Mouse (Mus musculus) adrenal gland, adult 18-20 months (tissue): ENCODE results near the gene Rap2a. TPM values are rescaled to one million over a fixed set of nuclear protein-coding genes. Genes with fewer than 3 reads are reported as not detected.

Experiments
- DNase-seq, 2 experiments: peaks; one replicate each; pipeline ENCODE4 v3.0.0; 2021 to 2022; ENCODE audit warnings: low spot score in 2 of 2
- total RNA-seq, 2 experiments: library from RNA; stranded (reverse); gene quantifications; 1 replicate in 1 of 2; 2 replicates in 1 of 2; pipeline ENCODE4 v1.2.3; 2021

The Rap2a gene
- total RNA-seq, 2 experiments from 2014 or later, result 13.7 TPM

DNA sequence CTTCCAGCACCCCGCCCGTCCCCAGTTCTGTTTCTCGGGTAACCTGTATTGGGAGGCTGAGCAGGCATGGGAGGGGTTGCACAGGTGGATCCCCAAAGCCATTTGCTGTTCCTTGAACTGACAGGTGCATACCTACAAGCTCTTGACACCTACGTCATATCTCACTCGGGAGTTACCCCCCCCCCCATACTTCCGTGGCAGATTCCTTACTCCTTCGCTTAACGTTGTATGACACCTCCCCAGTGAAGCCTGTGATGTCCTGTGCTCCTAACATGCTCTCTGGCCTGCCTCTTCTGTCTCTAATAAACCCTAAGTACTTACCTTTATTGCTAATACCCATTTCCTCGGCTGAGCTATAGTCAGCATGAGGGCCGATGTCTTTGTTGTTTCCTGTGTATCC, 20.9 kb downstream of the Rap2a start:
- no peak for DNase-seq

DNA sequence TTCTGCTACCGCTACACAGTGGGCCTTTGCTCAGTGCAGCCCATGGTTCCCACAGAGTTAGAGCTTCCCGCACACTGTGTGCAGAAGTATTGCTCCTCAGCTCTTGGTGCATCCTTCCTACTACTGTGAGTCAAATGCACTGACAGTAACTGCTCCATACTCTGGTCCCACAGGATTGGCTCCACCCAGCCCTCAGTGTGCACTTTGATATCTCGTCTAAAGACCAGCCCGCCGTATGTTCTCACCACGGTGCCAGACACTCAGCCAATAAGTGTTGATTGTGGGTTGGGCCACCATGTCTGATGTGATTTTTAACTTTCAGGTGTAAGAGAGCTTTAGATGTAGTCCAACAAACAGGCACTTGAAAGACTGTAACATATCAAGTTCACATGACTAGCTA, 21.4 kb downstream of the Rap2a start:
- DNase-seq, result no peak

DNA sequence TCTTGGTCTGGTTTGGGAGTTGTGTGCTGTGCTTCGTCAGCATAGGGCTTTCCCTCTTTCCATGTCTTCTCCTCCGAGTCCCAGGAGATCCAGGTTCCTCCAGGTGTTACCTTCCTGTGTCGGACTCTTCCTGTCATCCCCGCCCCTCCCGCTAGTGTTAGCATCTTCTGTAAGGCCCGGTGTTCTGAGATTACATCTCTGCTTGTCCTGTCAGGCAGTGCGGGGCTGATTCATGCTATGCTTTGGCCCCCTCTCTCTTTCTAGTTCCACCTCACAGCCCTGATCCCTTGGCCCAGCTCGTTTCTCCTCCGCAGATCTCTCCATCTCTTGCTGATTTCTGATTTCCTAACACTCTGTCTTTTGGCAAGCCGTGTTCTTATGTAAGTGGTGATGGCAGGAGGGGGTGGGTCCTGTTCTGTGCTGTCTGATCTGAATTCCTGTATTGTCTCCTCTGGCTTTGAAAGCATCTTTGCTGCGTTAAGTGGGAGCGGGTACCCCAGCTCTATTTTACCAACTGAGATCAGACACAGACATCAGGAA, 21.8 kb downstream of the Rap2a start:
- DNase-seq, result no peak

DNA sequence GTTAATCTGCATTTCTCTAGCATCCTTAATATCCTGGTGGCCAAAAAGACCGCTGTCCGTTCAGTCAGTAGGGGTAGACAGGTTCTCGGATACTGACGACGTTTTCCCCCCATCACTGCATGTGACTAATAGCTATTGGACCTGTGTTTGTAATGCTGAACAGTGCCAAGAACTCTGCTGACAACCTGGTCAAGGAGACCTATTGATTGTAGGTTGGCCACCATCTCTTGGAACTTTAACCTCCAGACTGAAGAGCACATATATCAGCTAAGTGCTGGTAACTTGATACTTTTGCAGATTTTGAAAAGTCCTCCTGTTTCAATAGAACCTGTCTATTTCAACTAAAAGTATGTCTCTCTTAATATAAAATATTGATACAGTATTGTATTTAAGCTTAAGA, 22.5 kb downstream of the Rap2a start:
- no peak for DNase-seq

DNA sequence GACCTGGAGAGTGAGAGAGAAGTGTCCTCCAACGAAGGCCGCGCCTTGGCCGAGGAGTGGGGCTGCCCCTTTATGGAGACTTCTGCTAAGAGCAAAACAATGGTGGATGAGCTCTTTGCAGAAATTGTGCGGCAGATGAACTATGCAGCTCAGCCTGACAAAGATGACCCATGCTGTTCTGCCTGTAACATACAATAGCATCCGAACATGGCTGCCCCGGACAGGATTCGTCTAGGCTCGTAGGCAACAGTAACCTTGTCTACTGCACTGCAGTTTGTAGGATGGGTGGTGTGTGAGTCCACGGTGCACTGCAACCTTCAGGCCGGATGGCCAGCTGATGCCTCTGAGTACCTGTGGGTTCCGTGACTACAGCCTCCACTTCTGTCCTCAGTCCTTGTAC, 25.4 kb downstream of the Rap2a start:
- DNase-seq, result no peak

DNA sequence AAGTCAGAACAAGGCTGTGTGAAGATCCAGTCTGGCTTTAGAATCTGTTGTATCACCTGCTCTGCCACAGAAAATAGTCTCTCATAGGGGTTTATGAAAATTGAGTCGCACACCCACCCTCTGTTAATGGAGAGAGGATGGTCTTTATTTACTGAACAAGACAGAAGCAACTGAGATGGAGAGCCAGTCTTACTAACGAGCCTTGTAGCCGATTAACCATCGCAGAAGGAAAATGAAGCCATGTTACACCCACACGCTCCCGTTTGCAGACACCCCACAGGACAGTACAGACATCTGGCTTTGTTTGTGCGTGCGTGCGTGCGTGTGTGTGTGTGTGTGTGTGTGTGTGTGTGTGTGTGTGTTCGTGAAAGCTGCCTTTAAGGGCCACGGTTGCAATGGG, 26.2 kb downstream of the Rap2a start:
- DNase-seq, result no peak

DNA sequence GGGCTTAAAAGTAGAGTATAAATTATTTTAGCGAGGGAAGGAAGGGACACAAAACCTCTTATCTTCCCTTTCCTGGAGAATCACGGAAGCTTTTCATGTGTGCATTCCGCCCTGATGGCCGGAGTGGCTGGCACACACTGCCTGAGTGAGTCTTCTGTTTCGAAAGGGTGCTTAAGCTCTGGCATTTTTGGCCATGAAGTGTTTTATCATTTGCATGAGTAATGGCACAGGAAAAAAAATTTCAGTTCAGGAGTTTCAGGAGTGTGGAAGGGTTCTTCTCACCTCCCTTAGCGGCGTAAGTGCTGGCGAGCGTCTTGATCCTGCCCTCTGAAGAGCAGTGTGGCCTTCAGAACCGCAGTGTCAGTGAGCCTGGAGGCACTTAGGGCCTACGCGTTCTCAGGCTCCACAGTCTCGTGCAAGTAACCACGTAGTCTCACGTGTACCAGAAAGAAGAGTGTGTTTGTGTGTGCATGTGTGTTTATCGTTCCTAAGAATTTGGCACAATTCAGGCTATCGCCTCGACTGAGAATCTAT, 26.8 kb downstream of the Rap2a start:
- DNase-seq, result no peak

DNA sequence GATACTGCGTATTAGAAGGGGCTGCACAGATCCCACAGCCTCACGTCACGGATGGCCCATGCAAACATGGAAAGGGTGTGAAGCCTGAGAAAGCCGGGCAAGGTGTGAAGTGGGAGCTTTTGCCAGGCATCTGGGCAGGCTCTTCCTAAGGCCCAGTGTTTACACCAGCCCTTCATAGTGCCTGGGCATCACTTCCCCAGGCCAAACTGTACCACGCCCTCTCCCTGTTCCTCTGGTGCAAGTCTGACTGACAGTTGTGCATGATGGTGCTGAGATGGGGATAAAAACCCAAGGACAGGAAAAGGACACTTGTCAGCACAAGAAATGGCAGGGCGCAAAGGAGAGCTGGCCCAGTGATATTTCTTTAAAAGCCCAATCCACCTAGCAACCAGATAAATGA, 27.7 kb downstream of the Rap2a start:
- no peak for DNase-seq

DNA sequence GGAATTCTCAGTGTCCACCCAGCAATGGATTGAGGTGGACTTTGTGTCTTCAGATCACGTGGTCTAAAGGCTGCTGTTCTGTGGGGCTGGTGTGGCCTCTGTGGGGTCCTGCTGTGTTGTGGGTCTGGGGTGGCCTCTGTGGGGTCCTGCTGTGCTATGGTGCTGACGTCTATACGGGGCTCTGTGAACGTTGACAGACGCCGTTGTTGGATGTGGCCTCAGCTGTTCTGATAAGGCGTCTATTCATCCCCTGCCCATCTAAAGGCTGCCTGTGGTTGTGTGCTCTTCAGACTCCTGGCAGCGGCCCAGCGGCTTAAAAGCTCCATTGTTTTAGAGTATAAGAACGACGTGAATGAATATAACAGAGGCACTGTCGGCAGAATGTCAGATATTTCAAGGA, 29.3 kb downstream of the Rap2a start:
- no peak for DNase-seq

DNA sequence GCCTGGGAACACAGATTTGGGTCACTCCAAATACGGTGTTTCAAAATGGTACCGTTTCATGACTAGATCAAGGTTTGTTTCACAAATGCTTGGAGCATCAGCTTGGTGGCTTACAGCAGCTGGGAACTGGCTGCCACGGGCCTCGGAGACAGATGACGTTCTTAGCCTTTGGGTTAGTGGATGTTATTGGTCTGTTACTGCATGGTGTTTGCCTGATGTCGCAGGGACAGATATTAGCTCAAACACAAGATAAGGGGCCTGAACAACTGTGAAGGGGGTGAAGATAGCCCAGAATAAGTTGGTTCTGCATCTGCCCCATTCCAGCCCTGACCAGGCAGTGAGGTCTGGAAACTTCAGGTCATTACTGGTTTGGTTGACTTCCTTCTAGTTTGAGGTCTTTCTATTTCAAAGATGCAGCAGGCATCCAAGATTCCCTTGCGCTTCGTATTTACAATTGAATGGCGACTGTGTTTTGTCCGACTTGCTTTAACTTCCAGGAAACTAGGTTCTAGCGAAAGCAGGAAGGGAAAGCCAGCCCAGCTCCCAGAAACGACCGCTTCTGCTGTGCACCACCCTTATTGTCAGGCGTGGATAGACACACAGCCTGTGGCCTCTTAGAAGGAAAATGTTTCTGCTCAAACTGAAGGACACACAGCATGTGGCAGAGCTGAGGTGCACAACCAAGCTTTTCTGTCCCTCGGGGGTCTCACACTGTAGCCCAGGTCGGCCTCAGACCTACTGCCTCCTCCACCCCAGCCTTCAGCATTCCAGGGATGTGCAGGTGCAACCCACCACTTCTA, 30.5 kb downstream of the Rap2a start:
- no peak for DNase-seq

DNA sequence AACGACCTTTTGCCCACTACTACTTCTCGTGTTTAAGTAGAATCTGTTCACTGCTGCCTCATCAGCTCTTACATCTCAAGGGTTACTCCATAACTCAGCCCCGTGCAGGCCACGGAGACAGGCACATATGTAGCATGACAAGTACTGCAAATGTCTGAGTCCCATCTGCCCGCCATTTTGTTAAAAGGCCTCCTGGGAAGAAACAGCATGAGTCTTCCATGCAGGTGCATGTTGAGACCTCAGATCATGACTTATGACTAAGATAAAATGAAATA, 31.1 kb downstream of the Rap2a start:
- DNase-seq, result no peak

DNA sequence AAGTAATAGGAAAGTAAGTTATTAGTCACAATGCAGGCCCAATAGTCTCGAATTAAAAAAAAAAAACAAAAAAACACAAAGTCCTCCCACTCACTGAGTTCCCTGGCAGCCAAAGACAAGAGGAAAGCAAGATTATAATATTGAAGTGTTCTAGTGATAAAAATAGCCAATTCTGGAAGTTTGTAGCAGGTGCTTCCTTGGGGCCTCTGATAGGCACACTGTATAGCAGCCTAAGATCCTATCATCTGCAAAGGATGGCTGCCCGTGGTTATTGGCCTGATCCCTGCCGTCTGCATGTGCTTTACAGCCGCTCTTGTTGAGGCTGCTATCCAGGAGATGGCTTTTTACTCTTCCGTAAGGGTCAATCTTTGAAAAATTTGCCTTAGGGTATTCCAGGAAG, 33.6 kb downstream of the Rap2a start:
- DNase-seq, result no peak

DNA sequence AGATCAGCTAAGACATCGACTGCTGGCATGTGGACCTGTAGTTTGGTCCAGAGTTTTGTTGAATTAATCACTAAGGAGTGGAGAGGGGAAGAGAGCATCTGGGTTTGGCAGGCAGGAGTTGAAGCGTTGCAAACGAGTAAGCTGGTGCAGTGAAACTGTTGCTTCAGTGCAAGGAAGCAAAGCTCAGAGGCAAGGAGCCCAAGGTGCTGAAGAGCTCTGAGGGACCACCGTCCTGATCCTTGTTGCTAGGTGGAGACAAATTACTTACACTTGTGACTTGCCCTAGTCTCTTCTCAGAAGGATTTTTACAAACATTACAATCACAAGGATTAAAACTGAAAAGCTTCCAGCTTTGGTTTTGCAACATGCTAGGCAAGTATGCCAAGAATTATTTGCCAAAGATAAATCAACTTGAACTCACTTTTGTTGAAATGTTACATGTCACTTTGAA, 36.6 kb downstream of the Rap2a start:
- DNase-seq, result no peak

DNA sequence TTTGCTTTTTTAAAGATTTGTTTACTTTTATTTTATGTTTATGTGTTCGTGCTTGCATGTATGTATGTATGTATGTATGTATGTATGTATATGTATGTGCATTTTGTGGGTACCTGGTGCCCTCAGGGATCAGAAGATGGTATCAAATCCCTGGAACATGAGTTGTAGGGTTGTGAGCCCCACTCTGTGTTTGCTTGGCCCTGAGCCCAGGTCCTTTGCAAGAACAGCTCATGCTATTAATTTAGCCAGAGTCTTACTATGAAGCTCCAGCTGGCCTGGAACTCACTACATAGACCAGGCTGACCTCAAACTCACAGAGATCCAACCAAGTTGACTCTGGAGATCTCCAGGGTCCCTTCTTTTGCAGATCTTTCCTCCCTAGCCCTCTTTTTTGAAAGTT, 37.1 kb downstream of the Rap2a start:
- DNase-seq, result peak; percentile 16 to 40

DNA sequence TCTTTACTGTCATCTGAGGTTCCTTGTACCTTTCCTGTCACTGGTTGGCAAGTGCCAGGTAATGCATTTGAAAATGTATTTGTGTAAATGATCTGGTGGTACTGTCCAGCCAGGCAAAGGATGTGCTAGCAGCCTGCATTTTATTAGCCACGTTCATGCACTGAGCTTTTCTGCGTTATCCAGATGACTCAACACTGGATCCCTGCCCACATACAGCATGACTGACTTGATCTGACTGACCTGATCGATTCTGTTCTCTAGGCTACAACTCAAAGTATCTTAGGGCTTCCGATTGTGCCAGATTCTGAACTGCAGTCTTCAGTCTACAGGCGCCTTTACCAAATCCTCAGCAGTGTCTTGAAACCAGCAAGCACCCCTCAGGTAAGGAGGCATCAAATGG, 40.5 kb downstream of the Rap2a start:
- DNase-seq, result no peak

DNA sequence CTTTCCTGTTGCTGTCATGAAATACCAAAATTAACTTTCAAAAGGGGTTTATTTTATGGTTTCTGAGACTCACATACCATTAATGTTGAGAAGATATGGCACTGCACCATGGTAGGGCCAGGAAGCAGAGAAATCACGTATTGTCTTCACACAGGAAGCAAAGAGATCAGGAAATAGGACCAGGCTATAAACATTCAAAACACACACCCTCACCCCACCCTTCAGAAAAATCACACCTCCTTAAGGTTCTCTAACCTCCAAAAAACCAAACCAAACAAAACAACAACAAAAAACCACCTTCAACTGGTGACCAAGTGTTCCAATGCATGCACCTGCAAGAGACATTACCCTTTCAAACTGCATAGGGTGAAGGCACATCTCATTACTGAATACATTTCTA, 41.7 kb downstream of the Rap2a start:
- DNase-seq, result no peak

DNA sequence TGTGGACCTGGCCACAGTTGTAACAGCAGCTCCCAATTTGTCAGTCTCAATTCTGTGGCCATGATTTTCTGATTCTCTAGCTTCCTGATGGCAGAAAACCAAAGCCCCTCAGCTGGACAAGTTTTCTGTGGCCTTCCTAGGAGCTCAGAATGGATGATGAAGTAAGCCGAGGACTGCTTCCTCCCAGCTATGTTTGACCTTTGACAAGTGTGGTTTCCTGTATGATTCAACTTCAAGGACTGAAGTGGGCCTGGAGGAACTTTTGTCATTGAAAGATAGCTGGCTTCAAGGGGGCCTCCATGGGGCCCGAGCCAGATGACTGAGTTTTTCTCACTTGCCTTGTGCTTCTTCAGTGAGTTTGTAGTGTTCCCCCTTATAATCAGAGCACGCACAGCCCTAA, 42.6 kb downstream of the Rap2a start:
- DNase-seq, result no peak

DNA sequence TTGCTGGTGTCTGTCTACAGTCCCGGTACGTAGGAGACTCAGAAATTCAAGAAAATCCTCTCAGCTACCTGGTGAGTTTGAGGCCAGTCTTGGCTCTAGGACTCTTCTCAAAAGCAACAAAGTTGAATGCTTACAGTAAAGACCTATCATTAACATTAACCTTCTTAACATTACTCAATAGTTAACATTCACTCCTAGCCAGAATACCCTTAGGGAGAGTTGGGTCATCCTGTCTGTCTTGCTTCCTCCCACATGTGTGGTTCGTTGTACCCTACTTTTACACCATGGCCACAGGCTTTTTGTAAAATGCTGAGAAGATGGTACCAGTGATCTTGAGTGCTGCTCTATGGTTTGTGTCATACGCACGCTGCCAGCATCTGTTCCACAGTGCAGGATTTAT, 45.1 kb downstream of the Rap2a start:
- DNase-seq, result no peak

DNA sequence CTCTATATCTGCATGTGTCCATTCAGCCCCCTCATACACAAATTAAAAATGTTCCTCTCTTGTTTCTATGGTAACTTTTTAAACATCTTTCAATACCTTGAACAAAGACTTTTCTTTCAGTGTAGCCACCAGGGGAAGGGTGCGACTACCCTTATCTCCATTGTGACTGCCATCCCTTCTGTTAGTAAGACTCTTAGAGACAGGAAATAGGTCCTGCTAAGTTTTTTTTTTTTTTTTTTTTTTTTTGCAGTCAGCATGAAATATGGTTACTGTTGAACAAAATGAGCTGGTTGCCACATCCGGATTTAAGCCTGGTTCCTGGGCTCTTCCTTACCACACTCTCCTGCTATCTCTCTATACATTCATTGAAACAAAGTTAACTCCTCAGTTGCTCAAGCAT, 47.4 kb downstream of the Rap2a start:
- no peak for DNase-seq

DNA sequence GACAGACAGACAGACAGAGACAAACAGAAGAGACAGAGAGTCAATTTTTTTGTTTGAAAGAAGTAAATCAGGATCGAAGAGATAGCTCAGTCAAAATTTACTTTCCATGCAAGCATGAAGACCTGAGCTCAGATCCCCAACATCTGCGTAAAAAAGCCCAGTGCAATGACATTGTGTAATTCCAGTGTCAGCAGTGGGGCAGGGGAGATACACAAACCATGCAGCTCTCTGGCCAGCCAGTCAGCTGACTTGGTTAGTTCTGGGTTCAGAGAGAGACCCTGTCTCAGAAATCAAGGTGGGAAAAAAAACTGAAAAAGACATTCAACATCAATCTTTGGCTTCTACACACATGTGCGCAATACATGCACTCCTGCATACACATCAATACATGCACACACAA, 55.1 kb downstream of the Rap2a start:
- no peak for DNase-seq

DNA sequence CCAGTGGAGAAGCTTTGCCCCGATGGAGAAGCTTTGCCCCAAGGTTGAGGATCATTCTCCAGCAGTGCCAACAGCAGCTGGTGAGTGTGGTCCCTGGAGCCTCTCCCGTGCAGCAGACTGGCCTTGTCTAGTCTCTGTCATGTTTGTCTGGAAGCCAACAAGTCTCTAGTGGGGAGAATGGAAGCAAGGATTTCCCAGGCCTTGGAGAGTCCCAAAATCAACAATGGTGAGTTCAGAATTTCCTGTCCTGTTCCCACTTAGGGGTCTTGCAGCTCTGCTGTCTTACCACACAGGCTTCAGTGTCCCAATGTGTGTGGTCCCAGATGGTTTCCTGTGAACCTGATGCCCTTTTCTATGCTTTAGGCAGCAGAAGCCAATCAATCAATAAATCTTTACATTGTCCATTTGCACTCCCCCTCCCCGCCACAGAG, 56.6 kb downstream of the Rap2a start:
- no peak for DNase-seq

DNA sequence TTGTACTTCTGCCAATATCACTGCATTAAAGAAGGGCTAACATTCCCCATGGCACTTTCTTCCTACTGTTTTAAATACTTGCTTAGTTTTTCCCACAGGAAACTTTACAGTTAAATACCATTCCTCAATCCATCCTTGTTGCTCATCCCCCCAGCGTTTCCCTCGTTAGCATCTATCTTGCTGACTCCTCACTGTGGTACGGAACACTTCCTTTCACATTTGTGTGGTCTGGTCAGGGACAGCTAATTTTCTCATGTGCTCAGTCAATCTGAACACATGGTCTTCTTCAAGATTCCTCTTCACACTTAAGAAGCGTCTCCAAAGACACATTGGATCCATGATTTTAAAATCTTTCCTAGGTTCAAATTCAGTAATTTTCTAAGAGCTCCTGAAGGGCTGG, 57.2 kb downstream of the Rap2a start:
- DNase-seq, result no peak

DNA sequence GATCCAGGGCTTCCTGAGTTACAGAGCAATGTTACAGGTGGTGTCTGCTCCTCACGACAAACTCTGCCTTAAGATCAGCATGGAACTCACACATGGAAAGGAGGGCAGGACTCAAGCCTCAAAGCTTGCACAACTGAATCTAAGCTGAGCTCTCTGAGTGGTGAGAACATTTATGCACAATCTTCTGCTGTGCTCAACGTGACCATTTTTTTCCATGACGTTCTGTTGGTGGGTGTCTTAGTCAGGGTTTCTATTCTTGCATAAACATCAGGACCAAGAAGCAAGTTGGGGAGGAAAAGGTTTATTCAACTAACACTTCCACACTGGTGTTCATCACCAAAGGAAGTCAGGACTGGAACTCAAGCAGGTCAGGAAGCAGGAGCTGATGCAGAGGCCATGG, 57.7 kb downstream of the Rap2a start:
- DNase-seq, result no peak
